Mouse (Mus musculus): Measurements from ENCODE around the gene Clpx.

DNA sequence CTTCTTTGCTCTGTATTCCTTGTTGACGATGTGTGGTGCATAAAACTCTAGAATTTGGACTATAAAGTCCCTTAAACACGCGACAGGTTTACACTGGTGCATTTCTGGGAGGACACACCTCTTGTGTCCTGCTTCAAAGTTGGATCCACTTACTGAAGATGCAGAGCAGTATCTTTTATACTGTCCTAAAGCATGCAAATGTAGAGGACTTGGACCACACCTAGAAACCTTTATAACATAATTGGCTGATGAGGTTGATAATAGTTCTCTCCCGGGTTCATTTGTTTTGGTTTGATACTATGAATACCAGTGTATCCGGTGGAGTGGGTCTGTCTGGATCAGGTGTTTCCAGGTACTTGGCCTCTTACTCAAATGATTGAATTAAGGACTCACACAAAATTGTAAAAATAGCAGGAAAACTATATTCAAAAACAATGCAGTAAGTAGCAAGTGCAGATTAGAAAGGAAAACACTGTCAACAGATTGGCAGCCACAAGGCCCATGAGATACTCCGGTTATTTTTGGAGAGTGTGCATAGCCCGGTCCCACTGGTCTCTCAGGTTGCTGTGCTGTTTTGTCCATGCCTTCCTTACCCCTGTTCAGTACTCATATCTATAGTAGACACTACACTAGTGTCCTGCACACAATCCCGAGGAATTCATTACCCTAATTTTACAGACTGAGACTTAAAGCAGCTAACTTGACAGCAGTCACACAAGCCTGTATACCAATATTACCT is 53.2 kb downstream of the Clpx start:
- TF ChIP-seq CTCF (IDR thresholded peaks at IDR 0.05; ENCODE audit: low read depth, low read length) (no peak), POLR2A (IDR thresholded peaks at IDR 0.05; ENCODE audit: insufficient read depth, low read length) (no peak), EP300 (IDR thresholded peaks at IDR 0.05; ENCODE audit: insufficient read depth, low read depth, low read length) (no peak)

Measured in ES-Bruce4 (cell line).